Mouse (Mus musculus): Measurements from ENCODE around the gene Gm6377. TPM values are rescaled to one million over a fixed set of nuclear protein-coding genes. Genes with fewer than 3 reads are reported as not detected.

Gene Gm6377
- 0.34 and 0.36 TPM in 2 replicates for polyA plus RNA-seq (2012; rRNA removed)

GRCm38 (mm10) chrX:109196468-109196867, at the start of gene Gm6377:
Gene Gm6377 (plus strand): TSS chrX:109196756.
- DNase-seq (ENCODE audit: low spot score): no peak

GRCm38 (mm10) chrX:109147108-109147507, 49.4 kb upstream of the Gm6377 start:
- DNase-seq (ENCODE audit: low spot score): no peak

GRCm38 (mm10) chrX:109151228-109151627, 45.3 kb upstream of the Gm6377 start:
- DNase-seq (ENCODE audit: low spot score): no peak

GRCm38 (mm10) chrX:109160326-109160725, 36.2 kb upstream of the Gm6377 start:
- no peak for DNase-seq (ENCODE audit: low spot score)

GRCm38 (mm10) chrX:109160901-109161300, 35.7 kb upstream of the Gm6377 start:
- no peak for DNase-seq (ENCODE audit: low spot score)

GRCm38 (mm10) chrX:109175038-109175437, 21.5 kb upstream of the Gm6377 start:
- DNase-seq (ENCODE audit: low spot score): no peak

GRCm38 (mm10) chrX:109175470-109175869, 21.1 kb upstream of the Gm6377 start:
- DNase-seq (ENCODE audit: low spot score): no peak

GRCm38 (mm10) chrX:109184706-109185478, 11.7 kb upstream of the Gm6377 start:
- no peak for DNase-seq (ENCODE audit: low spot score)

GRCm38 (mm10) chrX:109189607-109190006, 6.9 kb upstream of the Gm6377 start:
- no peak for DNase-seq (ENCODE audit: low spot score)

- no peak for DNase-seq (ENCODE audit: low spot score)
Measured at GRCm38 (mm10) chrX:109190969-109191368, 5.6 kb upstream of the Gm6377 start.

GRCm38 (mm10) chrX:109191436-109191835, 5.1 kb upstream of the Gm6377 start:
- DNase-seq (ENCODE audit: low spot score): no peak

- no peak for DNase-seq (ENCODE audit: low spot score)
Measured at GRCm38 (mm10) chrX:109207843-109208242, 11.3 kb downstream of the Gm6377 start.

- DNase-seq (ENCODE audit: low spot score): no peak
Measured at GRCm38 (mm10) chrX:109228720-109229119, 32.2 kb downstream of the Gm6377 start.

GRCm38 (mm10) chrX:109235383-109236036, 39.0 kb downstream of the Gm6377 start:
- no peak for DNase-seq (ENCODE audit: low spot score)

GRCm38 (mm10) chrX:109238163-109238562, 41.6 kb downstream of the Gm6377 start:
- no peak for DNase-seq (ENCODE audit: low spot score)

Other genes with a start within 250 kb of the Gm6377 start
- 8.2 and 19.8 TPM in 2 replicates for gene Hmgn5, start 183.4 kb upstream of the Gm6377 start, polyA plus RNA-seq (2012; rRNA removed)
- gene Sh3bgrl, start 101.4 kb upstream of the Gm6377 start, polyA plus RNA-seq (2012; rRNA removed): 148 and 211 TPM in 2 replicates